ENCODE assay signal across 22 mouse cellular contexts in the genomic region with DNA sequence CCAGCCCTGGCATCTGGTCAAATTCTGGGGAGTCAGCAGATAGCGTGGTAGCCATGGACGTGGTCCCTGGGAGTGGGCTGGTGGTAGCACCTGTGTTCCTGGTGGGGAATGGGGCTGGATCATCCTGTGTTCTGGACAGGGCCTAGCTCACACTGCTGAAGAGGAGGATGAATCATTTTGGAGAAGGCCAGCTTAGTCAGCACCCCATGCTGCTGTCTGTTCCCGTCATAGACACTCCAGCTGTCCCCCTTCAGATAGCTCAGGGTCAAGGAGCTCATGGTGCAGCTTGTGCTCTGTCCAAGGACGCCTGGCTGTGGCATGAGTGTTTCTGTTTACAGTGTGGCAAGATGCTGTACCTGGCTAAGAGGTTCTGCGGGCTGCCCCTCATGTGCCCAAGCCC. TPM values are rescaled to one million over a fixed set of nuclear protein-coding genes. Genes with fewer than 3 reads are reported as not detected.
DNase-seq lines count a peak whose midpoint lies in the region; ATAC-seq lines count a peak whose summit lies in the region.
"Had no signal": no experiment of that assay in that cellular context is flagged by ENCODE, and none has a peak within 500 bp of the region (broad histone marks: within the 10 kb centered on the region; RNA-seq: fewer than 3 reads in every experiment).

No protein-coding gene starts in this region.

- H3K4me3 ChIP-seq in heart, embryonic 15.5 days = no peak overlapping the region
- H3K4me3 ChIP-seq: embryonic facial prominence, embryonic 10.5 days; forebrain, embryonic 13.5 days; hindbrain, embryonic 15.5 days; midbrain, embryonic 13.5 days had no signal

- intact Hi-C loops in heart, postnatal 25 days (cut with DNase I) = no loop called here

- peak; percentile 60; the same call in 1 of the 2 replicates for ATAC-seq in heart, embryonic 15.5 days (replicated peaks; ENCODE audit: insufficient number of reproducible peaks, insufficient read depth, low FRiP score, low read depth)
- ATAC-seq: CD4-positive, CD25-positive, alpha-beta regulatory T cell, adult 4 months; forebrain, embryonic 13.5 days; intestine, embryonic 16.5 days; midbrain, embryonic 13.5 days had no signal

- H3K9me3 ChIP-seq in heart, embryonic 15.5 days (replicated peaks) = no peaks in the 10 kb centered on the region
- H3K9me3 ChIP-seq: embryonic facial prominence, embryonic 10.5 days; forebrain, embryonic 13.5 days; hindbrain, embryonic 15.5 days; midbrain, embryonic 13.5 days had no signal

- no peak overlapping the region for H3K4me2 ChIP-seq in heart, embryonic 15.5 days
- H3K4me2 ChIP-seq: forebrain, embryonic 13.5 days; hindbrain, embryonic 15.5 days; lung, embryonic 14.5 days; midbrain, embryonic 13.5 days had no signal

- no peak for DNase-seq in heart, postnatal 25 days (ENCODE audit: low spot score)
- peak; percentile 23 to 32 for DNase-seq in right cerebral cortex, adult 2 months (ENCODE audit: low spot score in 2 of 2)
- no peak for DNase-seq in right cerebral cortex, postnatal 4 days
- DNase-seq in adrenal gland, postnatal 25 days = peak; percentile 31
- no peak for DNase-seq in adipocyte (ENCODE audit: low spot score)
- no peak for DNase-seq in thymus, postnatal 4 days
- DNase-seq: cerebellum, adult 11 months; heart, adult 18-20 months; heart, postnatal 14 days; left cerebral cortex, postnatal 4 days; lung, embryonic 14.5 days; right cerebral cortex, postnatal 14 days; thymus, adult 2 months had no signal

- H3K36me3 ChIP-seq in heart, embryonic 15.5 days = no peaks in the 10 kb centered on the region
- H3K36me3 ChIP-seq: hindbrain, embryonic 15.5 days had no signal

- no peak overlapping the region for H3K27ac ChIP-seq in heart, embryonic 15.5 days
- H3K27ac ChIP-seq: embryonic facial prominence, embryonic 10.5 days; forebrain, embryonic 13.5 days; hindbrain, embryonic 15.5 days; macrophage; midbrain, embryonic 13.5 days had no signal

- H3K27me3 ChIP-seq in heart, embryonic 15.5 days = no peaks in the 10 kb centered on the region
- H3K27me3 ChIP-seq: forebrain, embryonic 13.5 days; hindbrain, embryonic 15.5 days; midbrain, embryonic 13.5 days had no signal

- no peak overlapping the region for H3K9ac ChIP-seq in heart, embryonic 15.5 days
- H3K9ac ChIP-seq: forebrain, embryonic 13.5 days; hindbrain, embryonic 15.5 days; lung, embryonic 14.5 days; midbrain, embryonic 13.5 days had no signal

- H3K4me1 ChIP-seq in heart, embryonic 15.5 days (replicated peaks) = peaks cover 13% of the 10 kb centered on the region

- WGBS in heart, embryonic 15.5 days = 52% methylated on average over 5 of the region's 5 CpGs

RNA-seq across cellular contexts. Expression of gene Zmat5, which starts 14.1 kb away (rescaled TPM):
- polyA plus RNA-seq in heart, embryonic 15.5 days (2015; fragmentation: Nextera tagmentation; extraction: Ambion mirVana) = 52.7 and 56.2 TPM in 2 replicates
- 10 to 100 TPM; 25.7 to 26.3 TPM for total RNA-seq in heart, postnatal 25 days (2021)
- 53.1 and 55.3 TPM in 2 replicates for total RNA-seq in adrenal gland, postnatal 25 days (2021)

RNA-seq across cellular contexts. Expression of gene Uqcr10, which starts 14.4 kb away (rescaled TPM):
- polyA plus RNA-seq in heart, embryonic 15.5 days (2015; fragmentation: Nextera tagmentation; extraction: Ambion mirVana) = 1,608 and 2,078 TPM in 2 replicates
- total RNA-seq in heart, postnatal 25 days (2021) = 1,000 to 10,000 TPM; 1,536 to 1,541 TPM
- total RNA-seq in adrenal gland, postnatal 25 days (2021) = 790 and 849 TPM in 2 replicates

RNA-seq across cellular contexts. Expression of gene Cabp7, which starts 28.0 kb away (rescaled TPM):
- polyA plus RNA-seq in heart, embryonic 15.5 days (2015; fragmentation: Nextera tagmentation; extraction: Ambion mirVana) = 0.05 and 0.09 TPM in 2 replicates
- total RNA-seq in heart, postnatal 25 days (2021) = not detected
- total RNA-seq in adrenal gland, postnatal 25 days (2021) = not detected in 2 replicates
- total RNA-seq: heart, adult 18-20 months; heart, postnatal 14 days; liver, adult 2 months had no signal
- polyA plus RNA-seq: liver, adult 2 months had no signal

Comparison
In these comparisons a context has a peak if more than half of its experiments do, and no peak if none do; other contexts are left out.
1. DNase-seq: peak in right cerebral cortex, adult 2 months (2 of 2) and adrenal gland, postnatal 25 days (single experiment); none in heart, postnatal 25 days (single experiment), right cerebral cortex, postnatal 4 days (single experiment), adipocyte (single experiment) and thymus, postnatal 4 days (single experiment).